Mouse (Mus musculus): ENCODE results near the gene Ttc27.

GRCm38 (mm10) chr17:74749659-74750058 lies 32.1 kb downstream of the Ttc27 start:
- TF ChIP-seq POLR2A (IDR thresholded peaks at IDR 0.05; ENCODE audit: insufficient read depth, low read length) (no peak), EP300 (IDR thresholded peaks at IDR 0.05; ENCODE audit: insufficient read depth, low read depth, low read length) (no peak)
